Mouse (Mus musculus): ENCODE results near the gene Dnah8. TPM values are rescaled to one million over a fixed set of nuclear protein-coding genes. Genes with fewer than 3 reads are reported as not detected.

Gene Dnah8
- polyA plus RNA-seq, 1 experiment from 2014 or later: 2.1 TPM

Other genes with a start within 250 kb of the Dnah8 start
- 129 and 140 TPM in 2 replicates for gene Btbd9, start 47.9 kb upstream of the Dnah8 start, polyA plus RNA-seq (2014; fragmentation: Nextera tagmentation; extraction: Ambion mirVana)
- 160 and 162 TPM in 2 replicates for gene Glo1, start 2.5 kb downstream of the Dnah8 start, polyA plus RNA-seq (2014; fragmentation: Nextera tagmentation; extraction: Ambion mirVana)